Mouse (Mus musculus) cerebellum, adult (tissue): ENCODE measurements around the gene Zbtb22.
"Not testable (repeated sequence)": the region's sequence is repeated elsewhere in the genome, so short reads cannot be mapped to it uniquely, and the experiment has no call there.

Experiments used
- ATAC-seq: cut with Nextera tagmentation; 2 replicates; pipeline ENCODE4 v1.9.2; 2017; ENCODE audit warnings: mild to moderate bottlenecking, moderate library complexity, mixed read lengths; ENCODE audit not compliant: insufficient number of reproducible peaks, low FRiP score, low TSS enrichment

Gene Zbtb22

GRCm38 (mm10) chr17:33903911-33904651, 11.6 kb upstream of the Zbtb22 start:
- ATAC-seq = not testable (repeated sequence)

GRCm38 (mm10) chr17:33904835-33905234, 10.9 kb upstream of the Zbtb22 start, which contains the start of gene Platr17:
Gene Platr17, plus strand, starts transcription at chr17:33905135.
- ATAC-seq = not testable (repeated sequence)

GRCm38 (mm10) chr17:33908331-33909076, 7.2 kb upstream of the Zbtb22 start:
- peak; percentile 36; the same call in 1 of the 2 replicates for ATAC-seq

- peak; percentile 95 for ATAC-seq
Measured at GRCm38 (mm10) chr17:33909077-33909868, 6.4 kb upstream of the Zbtb22 start, which contains the start of gene Daxx. Gene Daxx, plus strand, starts transcription at chr17:33909414.

GRCm38 (mm10) chr17:33909869-33910250, 5.8 kb upstream of the Zbtb22 start:
- ATAC-seq = no peak

GRCm38 (mm10) chr17:33910346-33911051, 5.2 kb upstream of the Zbtb22 start:
- no peak for ATAC-seq

GRCm38 (mm10) chr17:33911052-33911812, 4.5 kb upstream of the Zbtb22 start:
- no peak for ATAC-seq

GRCm38 (mm10) chr17:33911813-33912414, 3.8 kb upstream of the Zbtb22 start:
- ATAC-seq = no peak

- no peak for ATAC-seq
Measured at GRCm38 (mm10) chr17:33913264-33913663, 2.4 kb upstream of the Zbtb22 start.

- no peak for ATAC-seq
Measured at GRCm38 (mm10) chr17:33913905-33914304, 1.8 kb upstream of the Zbtb22 start.

- ATAC-seq = no peak
Measured at GRCm38 (mm10) chr17:33914969-33915391, 724 bp upstream of the Zbtb22 start.

GRCm38 (mm10) chr17:33916294-33916693, 590 bp downstream of the Zbtb22 start:
- ATAC-seq = no peak

- ATAC-seq = no peak
Measured at GRCm38 (mm10) chr17:33916847-33917655, 1.3 kb downstream of the Zbtb22 start.

- no peak for ATAC-seq
Measured at GRCm38 (mm10) chr17:33917656-33918292, 2.1 kb downstream of the Zbtb22 start.

- no peak for ATAC-seq
Measured at GRCm38 (mm10) chr17:33918293-33919203, 2.8 kb downstream of the Zbtb22 start.

- ATAC-seq = no peak
Measured at GRCm38 (mm10) chr17:33919351-33920281, 3.9 kb downstream of the Zbtb22 start.
